Mouse (Mus musculus) heart, postnatal 4 days (tissue): ENCODE results near the gene Ubl5. TPM values are rescaled to one million over a fixed set of nuclear protein-coding genes. Genes with fewer than 3 reads are reported as not detected.

Source experiments
- total RNA-seq, 2 experiments: library from RNA; stranded (reverse); gene quantifications; 2 replicates each; pipeline ENCODE4 v1.2.3; 2021

Gene Ubl5
- total RNA-seq, 2 experiments from 2014 or later: 213 to 225 TPM

Other genes with a start within 250 kb of the Ubl5 start
- gene Zfp26, start 182.7 kb upstream of the Ubl5 start, total RNA-seq: 10 to 100 TPM; 21.7 to 23.8 TPM
- gene Zfp426, start 150.1 kb upstream of the Ubl5 start, total RNA-seq: 10 to 100 TPM in 1 of 2 experiments, 1 to 10 TPM in 1; 9.5 to 10.6 TPM
- gene Zfp266, start 121.5 kb upstream of the Ubl5 start, total RNA-seq: 10 to 100 TPM; 42.3 to 45.1 TPM
- gene Zfp846, start 61.6 kb upstream of the Ubl5 start, total RNA-seq: 10 to 100 TPM in 1 of 2 experiments, 1 to 10 TPM in 1; 8.2 to 12.3 TPM
- 10 to 100 TPM; 16.1 to 16.5 TPM for gene Fbxl12, start 1.9 kb downstream of the Ubl5 start, total RNA-seq
- 10 to 100 TPM; 20.5 to 22.1 TPM for gene Pin1, start 9.2 kb downstream of the Ubl5 start, total RNA-seq
- under 1 TPM; 0.36 to 0.43 TPM for gene Olfm2, start 103.5 kb downstream of the Ubl5 start, total RNA-seq
- 10 to 100 TPM; 12.1 to 13.3 TPM for gene Col5a3, start 172.2 kb downstream of the Ubl5 start, total RNA-seq
- not detected for gene Rdh8, start 175.6 kb downstream of the Ubl5 start, total RNA-seq
- 1 to 10 TPM; 6.4 to 7.2 TPM for gene A230050P20Rik, start 225.8 kb downstream of the Ubl5 start, total RNA-seq
- 1 to 10 TPM; 1.6 to 1.7 TPM for gene Angptl6, start 236.8 kb downstream of the Ubl5 start, total RNA-seq
- 10 to 100 TPM; 18.4 to 19.6 TPM for gene Ppan, start 245.3 kb downstream of the Ubl5 start, total RNA-seq